Mouse (Mus musculus): ENCODE data around the gene Rab2b.
"Not testable (repeated sequence)": the region's sequence is repeated elsewhere in the genome, so short reads cannot be mapped to it uniquely, and the experiment has no call there.

Gene Rab2b

GRCm38 (mm10) chr14:52278932-52279746, at the start of gene Rab2b, which contains the start of gene Tox4:
TSS of gene Rab2b (minus strand) at chr14:52279545.
TSS of gene Tox4 (plus strand) at chr14:52279146.
- peak; percentile 96 to 98 for DNase-seq (ENCODE audit: low spot score in 2 of 2)

- no peak for DNase-seq (ENCODE audit: low spot score in 2 of 2)
These were observed 48.8 kb upstream of the Rab2b start, which contains the start of gene Sall2 for GRCm38 (mm10) chr14:52327910-52328812. TSS of gene Sall2 (minus strand) at chr14:52328762.

GRCm38 (mm10) chr14:52327375-52327901, 48.1 kb upstream of the Rab2b start:
- no peak for DNase-seq (ENCODE audit: low spot score in 2 of 2)

GRCm38 (mm10) chr14:52325890-52326289, 46.5 kb upstream of the Rab2b start:
- no peak for DNase-seq (ENCODE audit: low spot score in 2 of 2)

- DNase-seq (ENCODE audit: low spot score in 2 of 2): no peak
These were observed 40.0 kb upstream of the Rab2b start for GRCm38 (mm10) chr14:52319361-52319760.

- no peak for DNase-seq (ENCODE audit: low spot score in 2 of 2)
These were observed 37.3 kb upstream of the Rab2b start for GRCm38 (mm10) chr14:52316441-52317225.

- DNase-seq (ENCODE audit: low spot score in 2 of 2): peak; percentile 38 to 60
These were observed 36.6 kb upstream of the Rab2b start for GRCm38 (mm10) chr14:52315792-52316440.

GRCm38 (mm10) chr14:52315283-52315780, 36.0 kb upstream of the Rab2b start:
- no peak for DNase-seq (ENCODE audit: low spot score in 2 of 2)

- DNase-seq (ENCODE audit: low spot score in 2 of 2): no peak
These were observed 35.4 kb upstream of the Rab2b start for GRCm38 (mm10) chr14:52314808-52315150.

- DNase-seq (ENCODE audit: low spot score in 2 of 2): no peak
These were observed 34.8 kb upstream of the Rab2b start for GRCm38 (mm10) chr14:52313931-52314807.

- DNase-seq (ENCODE audit: low spot score in 2 of 2): no peak
These were observed 31.6 kb upstream of the Rab2b start for GRCm38 (mm10) chr14:52310906-52311305.

GRCm38 (mm10) chr14:52310343-52310742, 31.0 kb upstream of the Rab2b start:
- not testable (repeated sequence) for DNase-seq (ENCODE audit: low spot score in 2 of 2)

GRCm38 (mm10) chr14:52306100-52306499, 26.8 kb upstream of the Rab2b start:
- no peak for DNase-seq (ENCODE audit: low spot score in 2 of 2)

GRCm38 (mm10) chr14:52304644-52305271, 25.4 kb upstream of the Rab2b start, which contains the start of gene Mettl3:
TSS of gene Mettl3 (minus strand) at chr14:52305128.
- DNase-seq (ENCODE audit: low spot score in 2 of 2): peak; percentile 80 to 88

- not testable (repeated sequence) for DNase-seq (ENCODE audit: low spot score in 2 of 2)
These were observed 24.2 kb upstream of the Rab2b start for GRCm38 (mm10) chr14:52303517-52303916.

GRCm38 (mm10) chr14:52295558-52296264, 16.4 kb upstream of the Rab2b start:
- no peak for DNase-seq (ENCODE audit: low spot score in 2 of 2)

- DNase-seq (ENCODE audit: low spot score in 2 of 2): no peak
These were observed 4.8 kb upstream of the Rab2b start for GRCm38 (mm10) chr14:52284191-52284590.

- no peak for DNase-seq (ENCODE audit: low spot score in 2 of 2)
These were observed 4.3 kb upstream of the Rab2b start for GRCm38 (mm10) chr14:52283629-52284028.

- DNase-seq (ENCODE audit: low spot score in 2 of 2): no peak
These were observed 389 bp upstream of the Rab2b start for GRCm38 (mm10) chr14:52279747-52280120.
